Mouse (Mus musculus): Measurements from ENCODE around the gene Glud1.

DNA sequence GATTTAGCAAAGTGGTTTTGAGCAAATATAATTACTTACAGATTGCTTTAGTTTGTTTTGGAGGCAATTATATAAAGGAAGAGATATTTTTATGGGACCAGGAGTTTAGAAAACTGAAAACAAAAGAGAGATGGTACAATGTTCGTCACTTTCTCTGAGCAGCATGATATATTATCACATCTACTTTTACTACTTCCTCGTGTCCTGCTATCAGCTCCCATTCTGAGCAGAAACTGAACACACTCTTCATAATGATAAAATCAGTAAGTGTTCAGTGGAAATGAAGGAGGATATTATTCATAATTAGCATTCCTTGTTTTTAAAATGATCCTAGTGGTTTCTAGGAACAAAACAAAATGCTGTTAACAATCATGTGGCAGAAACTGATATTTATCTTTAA is 22.1 kb upstream of the Glud1 start:
- TF ChIP-seq CTCF (IDR thresholded peaks at IDR 0.05; ENCODE audit: control insufficient read depth, insufficient read depth, insufficient read length) (no peak), MAX (IDR thresholded peaks at IDR 0.05) (no peak)
